Mouse (Mus musculus): ENCODE measurements at regions not wholly inside any gene's neighbourhood (a gene's known extent, or its start where the extent isn't known, plus 50 kb on each side); places are given as distances from the start of the nearest gene placed in this dataset.

- H3K4me3 ChIP-seq (ENCODE audit: control insufficient read depth in 1 of 2, insufficient read depth in 1 of 2, low read depth in 2 of 2, low read length in 2 of 2) = no peak overlapping the region
These were observed 173.1 kb downstream of the Sox4 start for GRCm38 (mm10) chr13:28780462-28780861.

GRCm38 (mm10) chr13:28775142-28775815 lies 178.2 kb downstream of the Sox4 start:
- no peak for DNase-seq (ENCODE audit: low read depth, low spot score)
- Histone ChIP-seq H3K27ac (ENCODE audit: control insufficient read depth, low read depth, low read length) (no peak overlapping the region), H3K36me3 (ENCODE audit: control insufficient read depth in 1 of 2, insufficient read depth in 2 of 2, low read length in 2 of 2) (no peaks in the 10 kb centered on the region), H3K9me3 (replicated peaks; ENCODE audit: insufficient read depth, low read length) (no peaks in the 10 kb centered on the region), H3K4me1 (ENCODE audit: control insufficient read depth in 1 of 2, insufficient read depth in 2 of 2, low read length in 2 of 2) (no peaks in the 10 kb centered on the region), H3K9ac (ENCODE audit: control insufficient read depth, low read depth, low read length, poor library complexity, severe bottlenecking) (no peak overlapping the region), H3K4me3 (ENCODE audit: control insufficient read depth in 1 of 2, insufficient read depth in 1 of 2, low read depth in 2 of 2, low read length in 2 of 2) (no peak overlapping the region), H3K27me3 (ENCODE audit: control insufficient read depth in 1 of 2, insufficient read depth in 2 of 2, low read length in 2 of 2) (no peaks in the 10 kb centered on the region), H3K79me2 (ENCODE audit: control insufficient read depth, insufficient read depth, low read length, poor library complexity) (no peaks in the 10 kb centered on the region)
- TF ChIP-seq TCF12 (IDR thresholded peaks at IDR 0.05; ENCODE audit: low read depth, low read length) = no peak
- no peak for TF ChIP-seq POLR2AphosphoS2 (IDR thresholded peaks at IDR 0.05; ENCODE audit: low read length)
- no peak for TF ChIP-seq UBTF (IDR thresholded peaks at IDR 0.05; ENCODE audit: borderline replicate concordance, insufficient read depth, low read depth, low read length)
- no peak for TF ChIP-seq CHD1 (IDR thresholded peaks at IDR 0.05; ENCODE audit: low read depth, low read length)
- no peak for TF ChIP-seq TBP (IDR thresholded peaks at IDR 0.05; ENCODE audit: low read depth, low read length)
- no peak for TF ChIP-seq KAT2A (conservative IDR thresholded peaks at IDR 0.05; ENCODE audit: low read depth, low read length)
- no peak for TF ChIP-seq SIN3A (IDR thresholded peaks at IDR 0.05; ENCODE audit: low read length)
- no peak for TF ChIP-seq MYB (IDR thresholded peaks at IDR 0.05; ENCODE audit: low read depth, low read length)
- TF ChIP-seq POLR2A (IDR thresholded peaks at IDR 0.05; ENCODE audit: control insufficient read depth in 1 of 2, insufficient read depth in 1 of 2, low read depth in 1 of 2, low read length in 2 of 2, poor library complexity in 1 of 2) = no peak
- no peak for TF ChIP-seq ETS1 (IDR thresholded peaks at IDR 0.05; ENCODE audit: low read depth, low read length)
- TF ChIP-seq NELFE (IDR thresholded peaks at IDR 0.05; ENCODE audit: low read depth, low read length) = no peak
- no peak for TF ChIP-seq MEF2A (IDR thresholded peaks at IDR 0.05; ENCODE audit: extremely low read depth, insufficient replicate concordance, low read depth, low read length, poor library complexity, severe bottlenecking)
- no peak for TF ChIP-seq ELF1 (IDR thresholded peaks at IDR 0.05; ENCODE audit: low read depth, low read length)
- no peak for TF ChIP-seq NRF1 (IDR thresholded peaks at IDR 0.05; ENCODE audit: insufficient read depth, low read depth, low read length, poor library complexity, severe bottlenecking)
- TF ChIP-seq JUND (IDR thresholded peaks at IDR 0.05; ENCODE audit: low read depth, low read length) = no peak

More at GRCm38 (mm10) chr13:28780462-28780861, 173.1 kb downstream of the Sox4 start:
- H3K79me2 ChIP-seq (ENCODE audit: control insufficient read depth, insufficient read depth, low read length, poor library complexity) = no peaks in the 10 kb centered on the region
- no peaks in the 10 kb centered on the region for H3K4me1 ChIP-seq (ENCODE audit: control insufficient read depth in 1 of 2, insufficient read depth in 2 of 2, low read length in 2 of 2)
- H3K9me3 ChIP-seq (replicated peaks; ENCODE audit: insufficient read depth, low read length) = no peaks in the 10 kb centered on the region
- no peak overlapping the region for H3K9ac ChIP-seq (ENCODE audit: control insufficient read depth, low read depth, low read length, poor library complexity, severe bottlenecking)
- H3K27ac ChIP-seq (ENCODE audit: control insufficient read depth, low read depth, low read length) = no peak overlapping the region
- TF ChIP-seq CHD1 (IDR thresholded peaks at IDR 0.05; ENCODE audit: low read depth, low read length) (no peak), MAZ (IDR thresholded peaks at IDR 0.05; ENCODE audit: low read depth, low read length) (no peak), ZMIZ1 (IDR thresholded peaks at IDR 0.05; ENCODE audit: low read depth, low read length) (no peak), NELFE (IDR thresholded peaks at IDR 0.05; ENCODE audit: low read depth, low read length) (no peak), ZC3H11A (IDR thresholded peaks at IDR 0.05; ENCODE audit: low read depth, low read length) (no peak), JUND (IDR thresholded peaks at IDR 0.05; ENCODE audit: low read depth, low read length) (no peak), ETS1 (IDR thresholded peaks at IDR 0.05; ENCODE audit: low read depth, low read length) (no peak), TAL1 (IDR thresholded peaks at IDR 0.05; ENCODE audit: low read length) (no peak), NRF1 (IDR thresholded peaks at IDR 0.05; ENCODE audit: insufficient read depth, low read depth, low read length, poor library complexity, severe bottlenecking) (no peak), POLR2AphosphoS2 (IDR thresholded peaks at IDR 0.05; ENCODE audit: low read length) (no peak), POLR2AphosphoS5 (IDR thresholded peaks at IDR 0.05; ENCODE audit: borderline replicate concordance, low read depth, low read length) (no peak), HCFC1 (IDR thresholded peaks at IDR 0.05; ENCODE audit: low read depth, low read length) (no peak), SMC3 (IDR thresholded peaks at IDR 0.05; ENCODE audit: low read depth, low read length) (no peak), RAD21 (IDR thresholded peaks at IDR 0.05; ENCODE audit: low read depth, low read length) (no peak), USF2 (IDR thresholded peaks at IDR 0.05; ENCODE audit: borderline replicate concordance in 1 of 2, insufficient read depth in 1 of 2, low read depth in 1 of 2, low read length in 2 of 2) (no peak), MEF2A (IDR thresholded peaks at IDR 0.05; ENCODE audit: extremely low read depth, insufficient replicate concordance, low read depth, low read length, poor library complexity, severe bottlenecking) (no peak)
- DNase-seq (ENCODE audit: low read depth, low spot score) = no peak
- H3K27me3 ChIP-seq (ENCODE audit: control insufficient read depth in 1 of 2, insufficient read depth in 2 of 2, low read length in 2 of 2) = no peaks in the 10 kb centered on the region
- no peaks in the 10 kb centered on the region for H3K36me3 ChIP-seq (ENCODE audit: control insufficient read depth in 1 of 2, insufficient read depth in 2 of 2, low read length in 2 of 2)

Measured in MEL (cell line).